Mouse (Mus musculus) kidney, adult 11 months (tissue): ENCODE measurements at regions not wholly inside any gene's neighbourhood (a gene's known extent, or its start where the extent isn't known, plus 50 kb on each side); places are given as distances from the start of the nearest gene placed in this dataset.
"Not testable (repeated sequence)": the region's sequence is repeated elsewhere in the genome, so short reads cannot be mapped to it uniquely, and the experiment has no call there.

Source experiments
- DNase-seq: peaks from one replicate; pipeline ENCODE4 v3.0.0; 2022

DNA sequence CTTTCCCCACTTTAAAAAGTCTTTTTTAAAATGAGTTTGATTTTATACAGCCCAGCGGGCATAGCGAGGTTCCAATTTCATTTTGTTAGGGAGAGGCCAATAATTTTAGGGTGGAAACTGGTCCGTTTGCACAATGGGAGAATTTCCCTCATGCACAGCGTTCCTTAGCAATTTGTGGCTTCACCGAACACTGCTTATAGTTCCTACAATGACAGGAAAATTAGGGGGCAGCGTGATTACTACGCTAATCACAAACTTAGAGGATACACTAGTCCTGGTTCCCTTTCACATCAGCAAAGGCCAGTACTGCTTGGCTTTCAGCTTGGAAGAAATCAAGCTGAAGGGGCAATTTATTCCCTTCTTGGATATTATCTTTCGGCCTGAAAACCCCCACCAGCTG lies 745.1 kb upstream of the Gm19410 start:
- no peak for DNase-seq

DNA sequence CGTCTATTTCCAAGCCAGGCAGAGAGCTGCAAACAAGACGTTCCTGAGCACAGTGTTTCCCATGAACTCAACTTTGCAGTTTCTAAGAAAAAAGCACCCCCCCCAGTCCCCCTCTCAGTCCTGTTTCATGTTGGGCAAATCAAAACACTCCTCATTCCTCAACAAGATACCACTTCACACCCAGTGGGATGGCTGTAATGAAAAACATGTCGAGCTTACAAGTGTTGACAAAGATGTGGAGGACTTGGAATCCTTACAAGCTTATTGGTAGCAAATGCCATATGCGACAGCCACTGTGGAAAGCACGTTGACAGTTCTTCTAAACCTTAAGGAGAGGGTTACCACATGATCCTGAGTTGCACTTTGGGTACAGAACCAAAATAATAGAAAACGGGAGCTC lies 742.9 kb upstream of the Gm19410 start:
- no peak for DNase-seq

DNA sequence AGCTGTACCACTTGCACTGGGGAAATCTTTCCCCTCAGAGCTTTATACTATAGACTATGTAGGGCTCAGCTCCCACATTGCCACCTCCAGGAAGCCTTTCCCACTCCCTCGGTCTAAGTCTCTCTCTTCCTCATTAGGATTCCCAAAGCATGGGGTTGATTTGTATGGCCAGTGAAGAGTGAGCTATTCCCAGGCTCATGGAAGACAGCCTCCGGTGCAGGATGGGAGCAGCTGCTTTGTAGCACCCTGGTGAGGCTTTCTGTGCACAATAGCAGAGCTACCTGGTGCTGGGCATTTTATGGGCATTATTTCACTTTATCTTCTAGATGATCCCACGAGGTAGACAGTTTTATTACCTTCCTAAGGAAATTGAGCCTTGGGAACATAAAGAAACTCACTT lies 717.8 kb upstream of the Gm19410 start:
- no peak for DNase-seq

DNA sequence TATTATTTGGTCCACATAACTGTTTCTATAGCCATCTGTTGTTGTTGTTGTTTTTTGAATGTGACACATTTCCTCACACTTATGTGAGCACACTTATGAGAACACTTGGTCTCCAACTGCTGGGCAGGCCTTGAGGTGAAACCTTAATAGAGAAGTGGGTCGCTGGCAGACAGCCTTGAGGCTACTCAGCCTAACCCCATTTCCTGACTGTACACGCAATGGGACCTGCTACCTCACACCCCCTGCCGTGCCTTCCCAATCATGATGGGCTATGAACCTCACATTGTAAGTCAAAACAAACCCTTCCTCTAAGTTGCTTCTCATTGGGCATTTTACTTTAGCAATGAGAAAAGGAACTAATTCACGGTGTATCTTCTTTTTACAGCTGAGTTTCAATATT lies 712.1 kb upstream of the Gm19410 start:
- DNase-seq: no peak

DNA sequence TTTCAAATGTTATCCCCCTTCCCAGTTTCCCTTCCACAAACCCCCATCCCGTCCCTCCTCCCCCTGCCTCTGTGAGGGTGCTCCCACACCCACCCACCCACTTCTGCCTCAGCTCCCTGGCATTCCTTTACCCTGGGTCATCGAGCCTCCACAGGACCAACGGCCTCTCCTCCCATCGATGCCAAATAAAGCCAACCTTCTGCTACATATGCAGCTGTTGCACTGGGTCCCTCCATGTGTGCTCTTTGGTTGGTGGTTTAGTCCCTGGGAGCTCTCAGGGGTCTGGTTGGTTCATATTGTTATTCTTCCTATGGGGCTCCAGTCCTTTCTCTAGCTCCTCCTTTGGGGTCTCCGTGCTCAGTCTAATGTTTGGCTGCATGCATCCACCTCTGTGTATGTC lies 704.5 kb upstream of the Gm19410 start:
- no peak for DNase-seq

DNA sequence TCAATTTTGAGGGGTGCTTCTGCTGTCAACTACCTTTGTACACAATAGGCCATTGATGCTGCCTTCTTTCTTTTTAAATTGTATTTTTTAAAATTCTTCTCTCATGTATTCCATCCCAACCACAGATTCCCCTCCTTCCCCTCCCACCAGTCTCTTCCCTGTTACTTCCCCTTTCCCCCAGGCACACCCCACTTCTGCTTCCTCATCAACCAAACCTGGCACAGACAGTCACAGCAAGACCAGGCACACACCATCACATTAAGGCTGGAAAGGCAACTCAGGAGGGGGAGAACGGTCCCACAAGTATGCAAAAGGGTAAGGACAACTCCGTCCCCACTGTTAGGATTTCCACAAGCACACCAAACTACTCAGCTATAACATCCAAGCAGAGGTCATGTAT lies 697.4 kb upstream of the Gm19410 start:
- DNase-seq: no peak

DNA sequence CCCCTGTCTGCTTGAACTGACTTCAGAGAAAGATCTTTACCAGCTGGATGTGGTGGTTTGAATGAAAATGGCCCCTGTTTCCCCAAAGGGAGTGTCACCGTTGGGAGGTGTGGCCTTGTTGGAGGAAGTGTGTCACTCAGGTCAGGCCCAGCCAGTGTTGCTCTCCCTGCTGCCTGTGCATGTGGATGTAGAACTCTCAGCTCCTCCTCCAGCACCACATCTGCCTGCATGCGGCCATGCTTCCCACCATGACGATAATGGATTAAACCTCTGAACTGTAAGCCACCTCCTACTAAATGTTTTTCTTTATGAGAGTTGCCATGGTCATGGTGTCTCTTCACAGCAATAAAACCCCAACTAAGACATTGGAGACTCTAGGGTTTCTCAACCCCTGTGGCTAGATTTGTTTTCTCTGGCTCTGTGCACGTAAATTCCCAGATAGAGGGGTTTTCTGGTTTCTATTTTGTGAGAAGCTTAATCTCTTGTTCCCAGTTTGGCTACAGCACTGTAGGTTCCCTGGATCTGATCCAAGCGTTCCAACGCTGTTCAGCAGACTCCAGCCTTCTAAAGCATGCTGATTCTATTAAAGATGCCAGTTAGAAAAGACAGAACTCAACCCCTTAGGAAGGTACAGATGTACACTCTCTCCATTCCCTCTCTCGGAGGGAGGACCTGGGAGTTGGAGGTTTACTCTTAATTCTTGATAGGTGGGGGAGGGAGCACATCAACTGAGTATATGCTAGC lies 695.2 kb upstream of the Gm19410 start:
- DNase-seq: no peak

DNA sequence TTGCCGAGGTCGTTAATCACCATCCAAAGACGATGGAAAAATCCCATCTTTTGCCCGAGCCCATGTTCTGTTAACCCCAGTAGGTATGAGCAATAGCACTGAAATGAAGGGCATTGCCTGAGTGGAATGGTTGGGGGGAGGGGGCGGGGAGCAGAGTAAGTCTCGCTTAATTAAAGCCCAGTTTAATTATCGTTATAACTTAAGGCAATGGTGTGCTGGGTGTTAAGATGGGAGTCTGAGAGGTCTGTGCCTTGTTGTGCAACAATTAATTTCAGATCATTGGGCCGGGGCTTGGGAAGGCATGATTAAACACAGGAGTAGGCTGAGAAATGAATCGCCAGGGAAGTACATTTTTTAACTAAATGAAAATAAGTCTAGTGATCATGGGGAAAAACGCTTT lies 689.6 kb upstream of the Gm19410 start:
- no peak for DNase-seq

DNA sequence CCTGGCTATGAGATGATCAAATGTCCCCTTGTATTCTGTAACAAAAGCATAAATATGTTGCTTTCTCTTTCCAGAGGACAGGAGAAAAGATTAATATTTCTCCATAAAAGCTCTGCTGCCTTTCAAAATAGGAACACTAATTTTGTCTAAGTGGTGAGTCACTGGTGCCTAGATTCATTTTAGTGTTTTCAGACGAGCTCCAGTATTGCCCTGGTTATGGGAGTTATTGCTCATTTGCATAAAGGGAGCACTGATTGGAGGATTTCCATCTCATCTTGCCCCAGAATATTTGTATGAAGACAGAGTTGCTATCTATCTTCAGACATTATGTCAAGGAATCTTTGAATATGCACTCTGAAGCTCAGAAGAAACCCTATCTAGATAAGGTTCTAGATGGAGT lies 682.4 kb upstream of the Gm19410 start:
- DNase-seq: no peak

DNA sequence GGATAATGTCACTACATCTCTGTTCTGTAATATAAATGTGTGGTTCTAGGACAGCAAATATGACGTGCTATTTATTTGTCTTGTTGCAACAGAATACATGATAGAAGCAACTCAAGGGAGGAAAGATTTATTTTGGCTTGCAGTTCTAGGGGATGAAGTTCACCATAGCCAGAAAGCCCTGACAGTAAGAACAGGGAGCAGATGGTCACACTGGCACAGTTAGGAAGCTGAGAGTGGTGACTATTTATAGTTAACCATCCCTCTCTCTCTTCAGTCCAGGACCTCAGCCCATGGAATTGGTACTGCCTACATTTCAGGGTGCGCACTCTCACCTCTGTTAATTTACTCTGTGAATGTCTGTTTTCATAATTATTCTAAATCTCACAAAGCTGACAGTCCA lies 678.5 kb upstream of the Gm19410 start:
- no peak for DNase-seq

DNA sequence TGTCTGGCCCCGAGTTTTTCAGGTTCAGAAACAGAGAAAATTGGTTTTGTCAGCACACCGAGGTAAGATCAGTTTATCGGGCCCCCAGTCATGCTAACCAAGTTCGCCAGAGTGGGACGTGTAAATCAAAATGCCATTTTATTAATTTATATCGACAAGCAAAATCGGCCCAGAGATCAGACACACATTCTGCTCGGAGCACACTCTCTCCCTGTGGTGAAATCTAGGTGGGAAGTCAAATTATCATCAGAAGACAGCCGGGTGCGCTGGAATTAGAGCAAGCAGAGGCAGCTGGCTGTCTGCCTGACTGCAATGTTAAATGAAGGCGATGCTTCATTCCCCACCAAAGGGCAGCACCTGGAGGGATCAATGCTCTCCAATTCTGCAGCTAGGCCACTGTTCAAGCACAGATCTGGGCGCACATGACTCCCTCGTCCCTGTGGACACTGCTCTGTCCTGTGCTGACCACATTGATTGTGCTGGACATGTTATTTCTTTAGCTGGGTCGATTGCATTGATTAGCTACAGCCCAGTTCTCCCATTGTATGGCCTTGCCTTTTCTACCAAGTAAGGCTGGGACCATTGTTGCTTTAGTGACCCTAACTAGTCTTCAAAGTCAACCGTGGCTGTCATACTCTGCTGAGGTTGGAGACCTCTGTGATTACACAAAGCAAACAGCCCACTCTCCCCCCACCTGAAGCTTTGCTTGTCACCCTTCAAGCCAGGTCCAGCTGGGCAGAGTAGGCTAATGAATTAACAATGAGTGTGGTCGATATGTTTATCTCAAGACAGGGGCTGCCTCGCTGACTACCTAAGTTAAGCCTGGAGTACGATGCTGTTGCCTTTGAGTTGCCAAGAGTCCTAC lies 677.0 kb upstream of the Gm19410 start:
- DNase-seq: no peak

DNA sequence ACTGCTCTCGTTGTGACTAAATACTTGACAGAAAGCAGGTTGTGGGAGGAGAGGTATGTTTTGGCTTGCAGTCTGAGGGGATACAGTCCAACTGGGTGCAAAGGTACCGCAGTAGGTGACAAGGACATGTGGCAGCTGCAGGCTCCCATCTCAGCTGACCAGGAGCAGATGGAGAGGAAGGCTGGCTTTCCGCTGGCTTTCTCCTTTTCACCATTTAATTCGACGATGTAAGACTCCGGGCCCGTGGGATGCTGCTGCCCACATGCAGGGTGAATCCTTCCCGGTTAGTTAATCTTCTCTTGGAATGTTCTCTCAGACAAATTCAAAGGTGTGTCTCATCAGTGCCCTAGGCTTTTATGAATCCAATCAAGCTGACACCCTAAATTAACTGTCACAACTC lies 676.1 kb upstream of the Gm19410 start:
- DNase-seq: no peak

DNA sequence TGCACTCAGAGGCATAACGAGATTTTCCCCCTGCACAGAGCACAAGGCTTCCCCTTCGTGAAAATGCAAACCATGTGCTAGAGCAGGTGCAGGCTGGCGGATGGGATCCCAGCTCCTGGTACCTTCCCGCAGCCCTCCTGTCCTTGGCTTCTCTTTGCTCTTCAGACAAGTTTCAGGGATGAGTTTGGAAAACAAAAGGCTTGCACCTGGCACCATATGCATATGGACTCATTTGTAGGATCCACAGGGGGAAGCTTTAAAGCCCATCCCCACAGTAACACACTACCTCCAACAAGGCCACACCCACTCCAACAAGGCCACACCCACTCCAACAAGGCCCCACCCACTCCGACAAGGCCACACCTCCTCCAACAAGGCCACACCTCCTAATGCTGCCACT lies 663.9 kb upstream of the Gm19410 start:
- no peak for DNase-seq

DNA sequence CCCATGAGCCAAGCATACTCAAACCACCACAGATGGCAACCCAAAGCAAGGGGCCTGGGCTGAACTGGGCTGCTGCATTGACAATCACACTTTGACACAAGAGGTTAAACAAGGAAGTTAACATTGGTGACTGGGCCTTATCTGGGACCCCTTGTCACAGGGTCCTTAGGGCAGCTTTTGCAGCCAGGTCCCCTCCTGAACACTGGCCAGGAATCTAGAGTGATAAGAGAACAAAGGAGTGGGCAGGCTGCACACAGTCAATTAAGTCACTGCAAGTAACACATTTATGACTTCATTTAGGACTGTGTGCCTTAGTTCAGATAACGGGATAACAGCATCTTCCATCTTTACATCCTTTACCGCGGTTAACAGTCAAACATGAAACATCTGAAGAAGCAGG lies 663.5 kb upstream of the Gm19410 start:
- not testable (repeated sequence) for DNase-seq

DNA sequence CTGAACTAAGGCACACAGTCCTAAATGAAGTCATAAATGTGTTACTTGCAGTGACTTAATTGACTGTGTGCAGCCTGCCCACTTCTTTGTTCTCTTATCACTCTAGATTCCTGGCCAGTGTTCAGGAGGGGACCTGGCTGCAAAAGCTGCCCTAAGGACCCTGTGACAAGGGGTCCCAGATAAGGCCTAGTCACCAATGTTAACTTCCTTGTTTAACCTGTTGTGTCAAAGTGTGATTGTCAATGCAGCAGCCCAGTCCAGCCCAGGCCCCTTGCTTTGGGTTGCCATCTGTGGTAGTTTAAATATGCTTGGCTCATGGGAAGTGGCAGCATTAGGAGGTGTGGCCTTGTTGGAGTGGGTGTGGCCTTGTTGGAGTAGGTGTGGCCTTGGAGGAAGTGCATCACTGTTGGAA lies 661.1 kb upstream of the Gm19410 start:
- DNase-seq: not testable (repeated sequence)

DNA sequence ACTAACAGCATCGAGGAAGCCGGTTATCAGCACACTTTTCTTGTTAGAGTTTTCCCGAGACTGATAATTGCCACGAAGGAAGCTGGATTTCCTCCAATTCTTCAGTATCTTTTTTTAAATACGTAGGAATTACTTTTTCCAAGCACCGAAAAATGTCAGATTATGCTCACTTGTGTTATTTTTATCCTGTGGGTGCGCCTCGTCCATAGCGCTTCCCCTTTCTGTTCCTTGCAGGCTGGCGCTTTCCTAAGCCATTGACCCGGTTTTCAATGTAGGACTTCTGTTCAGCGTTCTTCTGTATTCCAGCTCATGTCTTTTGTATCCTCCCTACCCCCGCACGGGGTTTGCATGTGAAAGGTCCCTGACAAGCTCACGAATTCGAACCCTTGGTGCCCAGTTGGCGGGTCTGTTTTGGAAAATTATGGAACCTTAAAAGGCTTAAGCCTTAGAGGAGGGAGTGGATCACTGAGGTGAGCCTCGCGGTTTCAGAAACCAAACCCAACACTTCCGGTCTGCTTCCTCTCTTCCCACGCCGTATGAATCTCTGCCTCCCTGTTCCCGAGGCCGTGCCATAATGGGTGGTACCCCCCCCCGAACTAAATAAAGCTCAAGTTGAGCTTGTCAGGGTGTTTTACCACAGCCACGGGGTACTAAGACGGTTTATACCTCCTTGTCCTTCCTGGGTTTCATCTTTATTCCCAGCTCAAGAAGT lies 655.9 kb upstream of the Gm19410 start:
- no peak for DNase-seq

DNA sequence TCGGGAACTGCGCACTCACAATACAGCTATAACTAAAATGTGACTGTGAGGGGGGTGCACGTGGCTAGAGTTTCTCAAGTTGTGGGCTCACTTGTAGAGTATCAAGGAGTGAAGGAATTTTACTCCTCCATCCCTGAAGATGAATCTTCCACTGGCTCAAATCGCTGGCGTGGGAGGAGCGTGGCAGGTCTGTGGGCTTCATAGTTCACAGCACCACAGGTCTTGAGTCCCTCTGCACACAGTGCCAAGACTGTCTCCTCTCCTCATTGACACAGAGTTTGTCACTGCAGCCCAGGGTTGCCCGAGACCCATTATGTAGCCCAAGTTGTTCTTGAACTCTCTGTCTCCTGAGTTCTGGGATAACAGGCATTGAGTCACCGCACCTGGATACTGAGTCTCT lies 655.3 kb upstream of the Gm19410 start:
- no peak for DNase-seq

DNA sequence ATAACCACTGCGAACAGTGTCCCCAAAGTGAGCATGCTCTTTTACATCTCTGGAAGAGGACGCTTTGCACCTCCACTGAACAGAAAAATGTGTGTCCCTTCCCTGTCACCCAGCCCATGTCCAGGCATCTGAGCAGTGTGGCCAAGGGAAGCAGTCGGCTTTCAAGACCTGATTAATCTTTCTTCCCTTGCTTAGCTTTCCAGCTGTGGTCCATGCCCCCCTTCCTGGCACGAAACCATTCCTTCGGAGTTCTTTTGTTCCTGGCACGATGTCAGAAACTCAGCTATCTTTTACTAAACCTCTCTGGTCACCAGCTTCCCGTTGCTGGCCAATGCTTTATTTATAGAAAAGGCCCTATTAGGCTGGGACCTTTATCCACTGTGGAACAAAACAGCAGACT lies 654.5 kb upstream of the Gm19410 start:
- no peak for DNase-seq

DNA sequence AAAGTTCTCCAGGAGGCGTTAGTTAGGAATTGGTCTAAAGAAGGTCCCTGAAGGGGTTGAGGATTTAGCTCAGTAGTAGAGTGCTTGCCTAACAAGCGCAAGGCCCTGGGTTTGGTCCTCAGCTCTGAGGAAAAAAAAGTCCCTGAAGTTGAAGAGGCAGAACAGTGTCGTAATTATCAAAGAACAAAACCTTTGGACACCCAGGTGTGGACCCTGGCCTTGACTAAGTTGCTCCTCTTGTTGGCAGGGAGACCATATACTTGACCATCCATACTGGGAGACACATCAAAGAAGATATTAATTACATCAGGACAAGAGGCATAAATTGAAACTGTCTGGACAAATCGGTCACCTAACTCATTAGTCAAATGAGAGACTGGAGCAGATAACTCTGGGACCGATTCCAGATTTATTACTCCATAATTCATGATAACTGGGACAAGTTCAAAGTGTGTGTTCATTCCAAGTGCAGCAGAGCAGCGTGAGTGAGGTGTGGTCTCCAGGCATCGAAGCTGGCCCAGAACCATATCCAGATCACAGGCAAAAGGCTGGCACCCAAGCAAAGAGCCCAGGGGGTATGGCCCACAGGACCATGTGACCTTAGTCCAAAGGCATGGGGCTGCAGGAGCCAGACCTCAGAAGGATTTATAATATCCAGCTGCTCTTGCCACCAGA lies 652.9 kb upstream of the Gm19410 start:
- DNase-seq: no peak

DNA sequence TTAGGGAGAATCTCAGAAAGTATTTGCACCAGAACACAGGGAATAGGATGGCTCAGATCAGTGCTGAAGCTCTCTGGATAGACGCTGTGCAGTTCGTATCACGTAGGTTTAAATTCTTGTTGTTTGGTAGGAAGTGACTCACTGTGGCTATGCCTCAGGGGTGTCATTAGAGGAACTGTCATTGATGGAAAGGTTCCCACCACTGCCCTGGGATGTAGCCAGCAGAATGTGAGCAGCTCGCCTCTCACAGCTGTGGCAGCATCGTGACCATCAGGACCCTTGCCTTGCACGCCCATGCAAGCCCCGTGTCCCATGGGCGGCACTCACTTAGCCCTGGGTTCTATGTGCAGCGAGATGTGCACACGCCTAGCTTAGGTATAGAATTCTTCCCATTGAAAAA lies 651.6 kb upstream of the Gm19410 start:
- no peak for DNase-seq

DNA sequence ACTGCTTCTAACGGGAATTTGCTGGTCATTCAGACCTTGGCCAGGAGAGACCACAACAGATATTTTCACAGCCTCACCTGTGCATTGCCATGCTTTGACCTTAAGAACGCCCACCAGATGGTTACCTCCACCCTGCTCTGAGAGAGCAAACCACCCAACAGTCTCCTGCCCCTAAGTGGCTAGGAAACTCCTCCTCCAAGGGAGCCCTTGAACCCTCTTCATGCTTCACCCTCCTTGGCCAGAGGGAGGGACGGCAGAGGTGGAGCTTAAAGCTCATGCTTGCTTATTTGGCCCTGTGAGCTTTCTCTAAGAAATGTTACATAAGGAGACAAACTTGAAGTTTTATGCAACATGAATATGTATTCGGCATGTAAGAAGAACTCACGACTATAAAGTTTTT lies 645.0 kb upstream of the Gm19410 start:
- DNase-seq: peak; percentile 4

DNA sequence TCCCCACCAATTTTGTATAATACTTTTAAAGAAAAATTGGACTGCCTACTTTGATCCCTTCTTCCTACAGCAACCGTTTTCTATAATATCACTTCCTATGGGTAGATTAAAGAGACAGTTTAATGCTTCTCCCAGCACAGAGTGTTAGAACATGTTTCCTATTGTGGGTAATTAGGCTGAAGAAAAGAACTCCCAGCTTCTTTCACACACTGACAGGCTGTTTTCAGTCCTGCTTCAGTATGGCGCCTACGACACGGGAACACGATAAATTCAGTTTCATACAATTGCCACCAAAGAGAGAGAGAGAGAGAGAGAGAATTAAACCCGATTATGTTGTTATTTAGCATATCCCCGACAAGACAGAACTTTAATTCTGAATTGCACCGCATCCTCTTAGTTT lies 644.5 kb upstream of the Gm19410 start:
- DNase-seq: no peak

DNA sequence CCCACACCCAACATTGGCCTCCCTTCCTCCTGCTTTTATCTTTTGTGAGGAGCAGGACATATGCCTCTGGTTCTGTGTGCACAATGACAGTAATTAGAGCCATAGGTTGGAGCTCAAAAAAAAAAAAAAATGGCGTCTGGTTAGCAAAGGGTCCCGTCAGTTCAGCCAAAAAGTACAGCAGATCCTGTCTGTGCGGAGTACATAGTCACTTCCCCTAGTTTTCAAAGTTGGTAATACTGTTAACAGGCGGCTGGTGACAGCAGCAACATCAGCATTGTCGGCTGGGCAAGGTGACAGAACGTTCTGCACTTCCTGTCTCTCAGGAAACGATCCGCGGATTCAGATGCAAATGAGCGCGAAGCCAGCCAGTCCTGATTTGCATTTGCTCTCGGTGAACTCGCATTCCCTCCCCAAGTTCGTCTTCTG lies 642.4 kb upstream of the Gm19410 start:
- peak; percentile 19 for DNase-seq
